Mouse (Mus musculus): ENCODE measurements around the gene Rbbp8nl. TPM values are rescaled to one million over a fixed set of nuclear protein-coding genes. Genes with fewer than 3 reads are reported as not detected.
A peak's percentile ranks its signal among the peaks of the same experiment; 100 is the strongest.
"Not testable (repeated sequence)": the region's sequence is repeated elsewhere in the genome, so short reads cannot be mapped to it uniquely, and the experiment has no call there.

Rbbp8nl gene
- total RNA-seq, 2 experiments from 2014 or later: not detected

GRCm38 (mm10) chr2:180258951-180259484 lies 30.7 kb downstream of the Rbbp8nl start:
- not testable (repeated sequence) for DNase-seq (ENCODE audit: low spot score in 2 of 2)

- DNase-seq (ENCODE audit: low spot score in 2 of 2): no peak
Measured at GRCm38 (mm10) chr2:180257963-180258865, 31.5 kb downstream of the Rbbp8nl start.

GRCm38 (mm10) chr2:180257001-180257521 lies 32.6 kb downstream of the Rbbp8nl start, which contains the start of gene Rps21:
Rps21 (plus strand) TSS chr2:180257377.
- peak; percentile 85 to 88 for DNase-seq (ENCODE audit: low spot score in 2 of 2)

- DNase-seq (ENCODE audit: low spot score in 2 of 2): no peak
Measured at GRCm38 (mm10) chr2:180256296-180257000, 33.2 kb downstream of the Rbbp8nl start.

- DNase-seq (ENCODE audit: low spot score in 2 of 2): no peak
Measured at GRCm38 (mm10) chr2:180255701-180256100, 34.0 kb downstream of the Rbbp8nl start.

GRCm38 (mm10) chr2:180254436-180255209 lies 35.1 kb downstream of the Rbbp8nl start:
- no peak for DNase-seq (ENCODE audit: low spot score in 2 of 2)

- no peak for DNase-seq (ENCODE audit: low spot score in 2 of 2)
Measured at GRCm38 (mm10) chr2:180251838-180252237, 37.8 kb downstream of the Rbbp8nl start.

- peak in 1 of 2 experiments; percentile 59 for DNase-seq (ENCODE audit: low spot score in 2 of 2)
Measured at GRCm38 (mm10) chr2:180250930-180251611, 38.6 kb downstream of the Rbbp8nl start.

GRCm38 (mm10) chr2:180248947-180249660 lies 40.6 kb downstream of the Rbbp8nl start:
- no peak for DNase-seq (ENCODE audit: low spot score in 2 of 2)

GRCm38 (mm10) chr2:180247916-180248315 lies 41.8 kb downstream of the Rbbp8nl start:
- no peak for DNase-seq (ENCODE audit: low spot score in 2 of 2)

GRCm38 (mm10) chr2:180243108-180243507 lies 46.6 kb downstream of the Rbbp8nl start:
- no peak for DNase-seq (ENCODE audit: low spot score in 2 of 2)

GRCm38 (mm10) chr2:180238591-180238990 lies 51.1 kb downstream of the Rbbp8nl start:
- DNase-seq (ENCODE audit: low spot score in 2 of 2): no peak

GRCm38 (mm10) chr2:180237601-180238345 lies 51.9 kb downstream of the Rbbp8nl start:
- DNase-seq (ENCODE audit: low spot score in 2 of 2): no peak

- DNase-seq (ENCODE audit: low spot score in 2 of 2): no peak
Measured at GRCm38 (mm10) chr2:180236930-180237329, 52.7 kb downstream of the Rbbp8nl start.

GRCm38 (mm10) chr2:180236500-180236899 lies 53.2 kb downstream of the Rbbp8nl start:
- DNase-seq (ENCODE audit: low spot score in 2 of 2): no peak

- no peak for DNase-seq (ENCODE audit: low spot score in 2 of 2)
Measured at GRCm38 (mm10) chr2:180235788-180236187, 53.9 kb downstream of the Rbbp8nl start.

- no peak for DNase-seq (ENCODE audit: low spot score in 2 of 2)
Measured at GRCm38 (mm10) chr2:180234980-180235379, 54.7 kb downstream of the Rbbp8nl start.

- no peak for DNase-seq (ENCODE audit: low spot score in 2 of 2)
Measured at GRCm38 (mm10) chr2:180234353-180234752, 55.3 kb downstream of the Rbbp8nl start.
